Mouse (Mus musculus) midbrain, embryonic 11.5 days (tissue): ENCODE measurements around the gene Olfr1288. TPM values are rescaled to one million over a fixed set of nuclear protein-coding genes. Genes with fewer than 3 reads are reported as not detected.
A peak's percentile ranks its signal among the peaks of the same experiment; 100 is the strongest.

ENCODE experiments used
- ATAC-seq: fragments of 200-750 bp; cut with Nextera tagmentation; 2 replicates; pipeline ENCODE4 v1.8.0; 2017; ENCODE audit warnings: moderate TSS enrichment, moderate library complexity; ENCODE audit not compliant: low FRiP score
- DNase-seq: peaks from one replicate; pipeline ENCODE4 v3.0.0; 2015; ENCODE audit warnings: low spot score; ENCODE audit errors: missing footprints
- H3K27ac ChIP-seq: fragments of 300-500 bp; sonication (generic); 2 replicates; pipeline ENCODE4 v1.5.1; 2014; ENCODE audit warnings: low read depth, low read length
- H3K27me3 ChIP-seq: fragments of 300-500 bp; sonication (generic); 2 replicates; pipeline ENCODE4 v1.6.1; 2014; ENCODE audit warnings: mild to moderate bottlenecking, low read length, moderate library complexity, mixed read lengths; ENCODE audit not compliant: control insufficient read depth, insufficient read depth
- H3K36me3 ChIP-seq: fragments of 300-500 bp; sonication (generic); 2 replicates; pipeline ENCODE4 v1.6.1; 2014; ENCODE audit warnings: mild to moderate bottlenecking, low read length, moderate library complexity, mixed read lengths; ENCODE audit not compliant: control insufficient read depth, insufficient read depth
- H3K4me1 ChIP-seq: fragments of 300-500 bp; sonication (generic); 2 replicates; pipeline ENCODE4 v1.6.1; 2014; ENCODE audit warnings: low read length; ENCODE audit not compliant: control insufficient read depth, insufficient read depth
- H3K4me2 ChIP-seq: fragments of 300-500 bp; sonication (generic); 2 replicates; pipeline ENCODE4 v1.6.1; 2014; ENCODE audit warnings: mild to moderate bottlenecking, moderate library complexity
- H3K4me3 ChIP-seq: fragments of 300-500 bp; sonication (generic); 2 replicates; pipeline ENCODE4 v1.5.1; 2014; ENCODE audit warnings: low read depth, low read length
- H3K9ac ChIP-seq: fragments of 300-500 bp; sonication (generic); 2 replicates; pipeline ENCODE4 v1.6.1; 2014; ENCODE audit warnings: low read length
- H3K9me3 ChIP-seq: fragments of 300-500 bp; sonication (generic); 2 replicates; pipeline ENCODE4 v1.6.1; 2016; ENCODE audit warnings: low read length; ENCODE audit not compliant: control insufficient read depth
- WGBS: fragments of 180-500 bp; shearing (Covaris S2); extraction: QIAGEN DNeasy Blood & Tissue Kit; methylation state at CpG from one replicate; pipeline ENCODE4 v1.1.7; 2014; 5-methylcytosine and 5-hydroxymethylcytosine counted together
- polyA plus RNA-seq: library from polyadenylated mRNA; unstranded; fragments of >200 nt; fragmentation: Nextera tagmentation; extraction: Ambion mirVana; gene quantifications from 2 replicates; pipeline ENCODE4 v1.2.1, GENCODE M21; 2014

Gene Olfr1288
- polyA plus RNA-seq, result not detected in 2 replicates

DNA sequence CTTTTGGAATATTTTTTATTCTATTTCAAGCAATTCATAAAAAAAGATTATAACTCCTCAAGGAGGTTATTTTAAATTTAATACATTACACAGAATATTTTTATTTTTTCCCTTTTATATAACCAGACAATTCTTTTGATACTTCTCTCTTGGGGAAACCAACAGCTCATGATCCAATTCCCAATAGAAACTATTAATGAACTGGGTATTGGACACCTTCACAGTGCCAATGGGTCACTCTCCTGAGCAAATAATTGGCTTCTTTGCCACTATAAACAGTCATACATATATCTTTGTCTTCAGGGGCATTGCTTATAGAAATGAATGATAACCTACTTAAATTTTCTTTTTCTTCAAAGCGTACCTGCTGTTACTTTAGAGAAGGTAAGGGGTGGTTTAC lies at the start of gene Olfr1288:
TSS of gene Olfr1288 (plus strand) at position 301 of the 400 bp plus-strand sequence.
- no peaks in the 10 kb centered on the region for H3K9me3 ChIP-seq
- ATAC-seq, result no peak
- whole genome bisulfite sequencing, result 88% methylated on average over 1 of the region's 1 CpGs

DNA sequence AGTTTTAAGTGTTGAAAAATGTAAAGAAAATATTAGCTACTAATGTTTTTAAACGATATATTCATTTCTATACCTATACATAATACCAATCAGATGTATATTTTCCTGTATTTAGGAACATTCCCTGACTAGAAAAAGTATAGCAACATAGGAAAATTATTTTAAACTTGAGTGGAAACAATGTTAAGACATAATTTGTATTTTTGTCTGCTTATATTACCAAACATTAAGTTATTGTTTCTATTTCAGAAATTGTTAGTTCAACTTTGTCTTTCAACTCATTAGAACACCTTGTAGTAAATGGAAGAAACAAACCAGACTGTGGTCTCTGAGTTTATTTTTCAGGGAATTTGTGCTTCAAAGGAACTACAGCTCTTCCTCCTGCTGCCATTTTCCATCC lies 25.1 kb upstream of the Olfr1288 start, which contains the start of gene Olfr1287:
TSS of gene Olfr1287 (plus strand) at position 301 of the 400 bp plus-strand sequence.
- Histone ChIP-seq H3K36me3 (no peaks in the 10 kb centered on the region), H3K27me3 (no peaks in the 10 kb centered on the region), H3K4me2 (no peak within 1 kb of the TSS), H3K27ac (no peak within 1 kb of the TSS), H3K9ac (no peak within 1 kb of the TSS), H3K4me1 (no peaks in the 10 kb centered on the region), H3K4me3 (no peak within 1 kb of the TSS), H3K9me3 (no peaks in the 10 kb centered on the region)
- 76% methylated on average over 1 of the region's 1 CpGs for WGBS
- DNase-seq (no peak), ATAC-seq (no peak)

More for the DNA sequence above, at the start of gene Olfr1288:
- H3K27ac ChIP-seq, result no peak within 1 kb of the TSS
- H3K27me3 ChIP-seq, result no peaks in the 10 kb centered on the region
- no peak for DNase-seq
- H3K4me3 ChIP-seq, result no peak within 1 kb of the TSS
- no peaks in the 10 kb centered on the region for H3K4me1 ChIP-seq
- H3K36me3 ChIP-seq, result no peaks in the 10 kb centered on the region
- H3K9ac ChIP-seq, result no peak within 1 kb of the TSS
- no peak within 1 kb of the TSS for H3K4me2 ChIP-seq

GRCm38 (mm10) chr2:111480519-111480918 lies 6.6 kb downstream of the Olfr1288 start, which contains the start of gene Olfr1289:
Gene Olfr1289, plus strand, starts transcription at chr2:111480819.
- Histone ChIP-seq H3K27ac (no peak within 1 kb of the TSS), H3K36me3 (no peaks in the 10 kb centered on the region), H3K4me3 (no peak within 1 kb of the TSS), H3K9ac (no peak within 1 kb of the TSS), H3K9me3 (no peaks in the 10 kb centered on the region), H3K27me3 (no peaks in the 10 kb centered on the region), H3K4me1 (no peaks in the 10 kb centered on the region), H3K4me2 (no peak within 1 kb of the TSS)
- 86% methylated on average over 1 of the region's 1 CpGs for WGBS
- DNase-seq (no peak), ATAC-seq (no peak)

GRCm38 (mm10) chr2:111493729-111494128 lies 19.8 kb downstream of the Olfr1288 start, which contains the start of gene Olfr1290:
Gene Olfr1290, minus strand, starts transcription at chr2:111493829.
- DNase-seq (no peak), ATAC-seq (no peak)
- Histone ChIP-seq H3K27ac (no peak within 1 kb of the TSS), H3K9me3 (no peaks in the 10 kb centered on the region), H3K36me3 (no peaks in the 10 kb centered on the region), H3K9ac (no peak within 1 kb of the TSS), H3K4me1 (no peaks in the 10 kb centered on the region), H3K4me2 (no peak within 1 kb of the TSS), H3K4me3 (no peak within 1 kb of the TSS), H3K27me3 (no peaks in the 10 kb centered on the region)
- WGBS, result 84% methylated on average over 5 of the region's 5 CpGs

DNA sequence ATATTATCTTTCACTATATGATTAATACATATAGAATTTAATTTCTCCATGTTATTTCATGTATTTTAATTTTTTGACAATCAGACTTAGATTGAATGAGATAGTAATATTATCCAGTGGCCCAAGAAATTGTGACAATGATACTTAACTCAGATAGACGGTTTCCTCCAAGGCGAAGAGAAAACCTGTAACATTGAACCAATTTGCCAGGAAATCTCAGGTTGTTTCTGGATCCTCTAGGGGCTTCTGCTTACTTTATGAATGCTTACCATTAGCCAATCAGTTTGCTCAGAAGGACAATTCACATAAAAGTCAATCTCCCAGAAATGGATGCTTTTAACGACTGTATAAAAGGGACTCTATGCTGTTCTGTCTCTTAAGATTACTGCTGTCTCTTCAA lies 23.0 kb downstream of the Olfr1288 start, which contains the start of gene Olfr1291-ps1:
TSS of gene Olfr1291-ps1 (plus strand) at position 301 of the 400 bp plus-strand sequence.
- Histone ChIP-seq H3K4me1 (no peaks in the 10 kb centered on the region), H3K36me3 (no peaks in the 10 kb centered on the region), H3K9me3 (no peaks in the 10 kb centered on the region), H3K9ac (no peak within 1 kb of the TSS), H3K4me2 (no peak within 1 kb of the TSS), H3K4me3 (no peak within 1 kb of the TSS), H3K27me3 (no peaks in the 10 kb centered on the region), H3K27ac (no peak within 1 kb of the TSS)
- ATAC-seq (no peak), DNase-seq (no peak)
- WGBS, result 93% methylated on average over 3 of the region's 3 CpGs

GRCm38 (mm10) chr2:111517451-111517850 lies 43.5 kb downstream of the Olfr1288 start:
- H3K4me3 ChIP-seq, result no peak overlapping the region
- H3K4me1 ChIP-seq, result no peaks in the 10 kb centered on the region
- H3K27ac ChIP-seq, result no peak overlapping the region
- ATAC-seq, result 0 out of 2 replicates have a peak, but pooled peaks have one; percentile 11
- no peak overlapping the region for H3K9ac ChIP-seq
- no peaks in the 10 kb centered on the region for H3K27me3 ChIP-seq
- no peaks in the 10 kb centered on the region for H3K9me3 ChIP-seq
- no peaks in the 10 kb centered on the region for H3K36me3 ChIP-seq
- H3K4me2 ChIP-seq, result no peak overlapping the region
- 85% methylated on average over 10 of the region's 10 CpGs for WGBS
- no peak for DNase-seq

DNA sequence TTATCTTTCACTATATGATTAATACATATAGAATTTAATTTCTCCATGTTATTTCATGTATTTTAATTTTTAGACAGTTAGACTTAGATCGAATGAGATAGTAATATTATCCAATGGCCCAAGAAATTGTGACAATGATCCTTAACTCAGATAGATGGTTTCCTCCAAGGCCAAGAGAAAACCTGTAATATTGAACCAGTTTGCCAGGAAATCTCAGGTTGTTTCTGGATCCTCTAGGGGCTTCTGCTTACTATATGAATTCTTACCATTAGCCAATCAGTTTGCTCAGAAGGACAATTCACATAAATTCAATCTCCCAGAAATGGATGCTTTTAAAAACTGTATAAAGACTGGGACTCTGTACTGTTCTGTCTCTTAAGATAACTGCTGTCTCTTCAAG lies 51.0 kb downstream of the Olfr1288 start, which contains the start of gene Olfr1293-ps:
TSS of gene Olfr1293-ps (plus strand) at position 301 of the 400 bp plus-strand sequence.
- Histone ChIP-seq H3K4me1 (no peaks in the 10 kb centered on the region), H3K4me3 (no peak within 1 kb of the TSS), H3K27me3 (no peaks in the 10 kb centered on the region), H3K9me3 (no peaks in the 10 kb centered on the region), H3K4me2 (no peak within 1 kb of the TSS), H3K27ac (no peak within 1 kb of the TSS), H3K9ac (no peak within 1 kb of the TSS), H3K36me3 (no peaks in the 10 kb centered on the region)
- 86% methylated on average over 1 of the region's 1 CpGs for WGBS
- ATAC-seq (no peak), DNase-seq (no peak)

Other genes starting within 250 kb of the Olfr1288 start
- gene 4930430A15Rik, start 244.5 kb upstream of the Olfr1288 start, polyA plus RNA-seq, result not detected in 2 replicates
- gene Olfr1275, start 238.8 kb upstream of the Olfr1288 start, polyA plus RNA-seq, result not detected in 2 replicates
- gene Olfr1276, start 219.6 kb upstream of the Olfr1288 start, polyA plus RNA-seq, result not detected in 2 replicates
- gene Olfr1277, start 200.0 kb upstream of the Olfr1288 start, polyA plus RNA-seq, result not detected in 2 replicates
- not detected in 2 replicates for gene Olfr1278, start 184.0 kb upstream of the Olfr1288 start, polyA plus RNA-seq
- gene Olfr1279, start 173.5 kb upstream of the Olfr1288 start, polyA plus RNA-seq, result 0.04 TPM in 1 of 2 replicates, not detected in the other
- gene Olfr1280, start 160.1 kb upstream of the Olfr1288 start, polyA plus RNA-seq, result not detected in 2 replicates
- gene Olfr1281, start 147.6 kb upstream of the Olfr1288 start, polyA plus RNA-seq, result not detected in 2 replicates
- not detected in 2 replicates for gene Olfr1282, start 138.0 kb upstream of the Olfr1288 start, polyA plus RNA-seq
- gene Olfr1283, start 107.3 kb upstream of the Olfr1288 start, polyA plus RNA-seq, result not detected in 2 replicates
- gene Olfr1284, start 98.6 kb upstream of the Olfr1288 start, polyA plus RNA-seq, result not detected in 2 replicates
- gene Olfr1286, start 51.0 kb upstream of the Olfr1288 start, polyA plus RNA-seq, result not detected in 2 replicates
- gene Olfr1287, start 25.0 kb upstream of the Olfr1288 start, polyA plus RNA-seq, result not detected in 2 replicates
- gene Olfr1289, start 6.7 kb downstream of the Olfr1288 start, polyA plus RNA-seq, result not detected in 2 replicates
- 0.16 TPM in 1 of 2 replicates, not detected in the other for gene Olfr1290, start 19.7 kb downstream of the Olfr1288 start, polyA plus RNA-seq
- gene Olfr1291-ps1, start 23.1 kb downstream of the Olfr1288 start, polyA plus RNA-seq, result not detected in 2 replicates
- gene Olfr1293-ps, start 51.1 kb downstream of the Olfr1288 start, polyA plus RNA-seq, result not detected in 2 replicates
- gene Olfr1294, start 66.2 kb downstream of the Olfr1288 start, polyA plus RNA-seq, result not detected in 2 replicates
- not detected in 2 replicates for gene Olfr1295, start 95.6 kb downstream of the Olfr1288 start, polyA plus RNA-seq
- gene Olfr1297, start 152.4 kb downstream of the Olfr1288 start, polyA plus RNA-seq, result not detected in 2 replicates
- gene Olfr1298, start 175.1 kb downstream of the Olfr1288 start, polyA plus RNA-seq, result not detected in 2 replicates
- not detected in 2 replicates for gene Olfr1299, start 187.3 kb downstream of the Olfr1288 start, polyA plus RNA-seq